Mouse (Mus musculus): ENCODE measurements at regions not wholly inside any gene's neighbourhood (a gene's known extent, or its start where the extent isn't known, plus 50 kb on each side); places are given as distances from the start of the nearest gene placed in this dataset.
A peak's percentile ranks its signal among the peaks of the same experiment; 100 is the strongest.

DNA sequence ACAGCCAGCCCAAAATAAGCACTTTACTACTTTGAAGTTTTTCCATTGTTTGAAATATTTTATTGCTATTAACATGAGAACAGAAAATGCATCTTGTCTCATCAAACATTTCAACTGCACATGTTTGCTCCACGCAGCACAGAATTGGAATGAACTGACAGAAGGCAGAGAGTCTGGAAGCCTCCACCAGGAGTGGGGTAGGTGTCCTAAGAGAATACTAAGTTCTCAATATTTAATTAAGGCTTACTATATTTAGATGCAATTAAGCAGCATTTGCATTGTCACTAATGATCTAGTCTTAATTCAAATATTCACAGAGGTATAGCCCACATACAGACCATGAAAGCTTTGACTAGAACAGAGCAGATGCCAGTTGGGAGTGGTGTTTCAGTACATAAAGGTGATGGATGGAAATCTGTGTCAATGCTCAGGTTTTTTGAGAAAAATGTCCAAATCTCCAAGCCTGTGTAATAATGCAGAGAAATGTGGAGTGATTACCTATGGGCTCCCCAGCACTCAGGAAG is 491.2 kb downstream of the Tm4sf1 start:
- DNase-seq (ENCODE audit: low read depth, low spot score), result no peak

DNA sequence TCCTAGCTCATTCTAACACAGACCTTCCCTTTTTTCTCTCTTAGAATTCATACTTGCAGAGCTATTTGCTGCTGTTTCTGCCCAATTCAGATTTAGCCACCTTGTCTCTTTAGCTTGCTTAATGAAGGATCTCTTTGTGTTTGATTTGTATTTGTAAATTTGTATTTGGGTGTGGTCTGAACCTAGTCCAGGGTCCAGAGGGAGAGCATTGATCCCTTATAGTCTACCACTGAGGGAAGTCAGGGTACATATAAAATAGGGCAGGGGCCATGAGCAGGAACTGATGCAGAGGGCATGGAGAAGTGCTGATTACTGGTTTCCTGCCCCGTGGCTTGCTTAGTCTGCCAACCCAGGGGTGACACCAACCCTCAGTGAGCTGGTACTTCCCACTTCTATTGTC is 508.7 kb downstream of the Tm4sf1 start:
- no peak for DNase-seq (ENCODE audit: low read depth, low spot score)

DNA sequence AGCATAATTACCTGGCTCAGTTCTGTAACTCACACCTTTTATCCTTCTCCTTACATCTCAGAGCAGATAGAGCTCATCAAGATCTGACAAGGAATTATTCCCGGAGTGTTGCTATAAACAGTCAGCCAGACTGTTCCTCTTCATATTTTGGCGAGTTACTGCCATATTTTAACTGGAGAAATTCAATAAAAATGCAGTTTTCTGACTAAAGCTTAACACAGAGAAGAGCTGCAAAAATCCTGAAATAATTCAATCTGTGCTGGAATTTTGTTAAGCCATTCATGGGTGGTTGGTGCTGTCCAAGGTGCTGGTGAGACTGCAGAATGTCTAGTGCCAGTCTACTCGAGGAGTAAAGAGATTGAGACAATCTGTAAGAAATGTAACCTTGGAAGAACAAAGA is 512.6 kb downstream of the Tm4sf1 start:
- peak; percentile 66 for DNase-seq (ENCODE audit: low read depth, low spot score)

- no peak for DNase-seq (ENCODE audit: low read depth, low spot score)
These were observed 527.9 kb downstream of the Tm4sf1 start for GRCm38 (mm10) chr3:56773920-56774319.

DNA sequence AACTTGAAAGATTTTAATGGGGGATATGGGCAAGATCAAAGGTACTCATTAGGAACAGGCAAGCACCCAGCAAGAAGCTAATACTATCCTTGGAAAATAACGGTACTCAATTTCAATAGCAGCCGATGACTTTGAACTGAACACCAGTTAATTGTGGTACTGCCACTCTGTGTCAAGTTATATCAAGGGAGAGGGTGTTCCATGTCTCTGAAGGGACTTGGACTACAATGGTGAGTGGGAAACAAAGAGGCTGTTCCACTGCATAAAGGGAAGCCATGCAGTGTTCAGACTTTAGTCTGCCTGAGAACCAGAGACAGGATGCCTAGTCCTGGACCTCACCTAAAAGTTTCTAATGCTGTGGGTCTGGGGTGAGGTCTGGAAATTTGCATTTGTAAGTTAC is 531.6 kb downstream of the Tm4sf1 start:
- no peak for DNase-seq (ENCODE audit: low read depth, low spot score)

DNA sequence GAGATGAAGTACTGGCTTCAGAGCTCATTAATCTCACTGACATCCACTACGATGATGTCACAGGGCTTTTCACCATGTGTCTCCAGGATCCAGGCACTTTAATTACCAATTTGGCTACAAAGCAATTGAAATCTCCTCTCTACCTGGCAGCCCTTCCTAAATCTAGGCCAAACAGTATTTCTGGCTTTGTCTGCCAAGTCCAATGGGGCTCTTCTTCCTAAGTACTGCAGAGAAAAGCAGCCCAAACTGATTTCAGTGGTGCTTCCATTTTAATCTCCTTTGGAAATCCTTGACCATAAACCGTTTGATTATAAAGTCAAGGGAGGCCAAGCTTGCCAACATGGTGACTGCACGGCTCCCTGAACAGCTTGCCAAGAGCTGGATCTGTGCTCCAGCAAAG is 534.7 kb downstream of the Tm4sf1 start:
- no peak for DNase-seq (ENCODE audit: low read depth, low spot score)

GRCm38 (mm10) chr3:56764336-56764735 is 537.5 kb downstream of the Tm4sf1 start:
- no peak for DNase-seq (ENCODE audit: low read depth, low spot score)

GRCm38 (mm10) chr3:56763896-56764295 is 537.9 kb downstream of the Tm4sf1 start:
- DNase-seq (ENCODE audit: low read depth, low spot score), result no peak

DNA sequence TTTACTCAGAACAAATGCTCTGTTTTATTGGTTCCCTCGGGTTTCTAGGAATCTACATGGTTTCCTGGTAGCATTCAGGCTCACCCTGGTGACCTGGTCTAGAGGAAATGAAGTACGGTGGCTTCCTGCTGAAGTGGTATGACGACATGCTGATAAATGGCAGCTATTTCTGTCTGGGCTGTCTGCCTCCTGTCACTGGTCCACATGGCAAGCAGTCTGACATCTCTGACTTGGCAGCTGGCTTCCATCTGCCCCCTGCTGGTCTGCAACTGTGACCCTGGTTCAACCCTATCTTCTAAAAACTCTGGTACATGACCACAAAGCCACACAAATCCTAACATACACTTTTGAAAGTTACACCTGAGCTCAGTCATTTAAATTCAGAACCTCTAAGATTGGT is 548.1 kb downstream of the Tm4sf1 start:
- DNase-seq (ENCODE audit: low read depth, low spot score), result peak; percentile 71

- no peak for DNase-seq (ENCODE audit: low read depth, low spot score)
These were observed 549.9 kb downstream of the Tm4sf1 start for GRCm38 (mm10) chr3:56751926-56752325.

DNA sequence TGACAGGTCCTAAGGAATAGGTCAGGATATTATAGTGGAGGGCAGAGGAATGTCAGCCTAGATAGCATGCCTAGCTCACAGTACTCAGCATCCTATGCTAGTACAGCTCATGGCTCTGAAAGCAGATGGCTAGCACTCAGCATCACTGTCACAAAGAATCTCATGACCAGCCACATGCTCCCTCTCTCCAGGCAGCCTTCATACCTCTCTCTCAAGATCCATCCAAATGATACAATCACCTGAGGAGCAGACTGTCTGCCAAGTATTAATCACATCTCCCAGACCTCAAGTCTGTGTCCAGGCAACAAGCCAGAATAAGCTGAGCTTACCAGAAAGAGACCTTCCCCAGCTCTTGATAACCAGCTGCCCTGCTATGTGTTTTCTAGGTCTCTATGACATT is 557.4 kb upstream of the Nbea start:
- DNase-seq (ENCODE audit: low read depth, low spot score), result no peak

GRCm38 (mm10) chr3:56739451-56739850 is 556.0 kb upstream of the Nbea start:
- no peak for DNase-seq (ENCODE audit: low read depth, low spot score)

DNA sequence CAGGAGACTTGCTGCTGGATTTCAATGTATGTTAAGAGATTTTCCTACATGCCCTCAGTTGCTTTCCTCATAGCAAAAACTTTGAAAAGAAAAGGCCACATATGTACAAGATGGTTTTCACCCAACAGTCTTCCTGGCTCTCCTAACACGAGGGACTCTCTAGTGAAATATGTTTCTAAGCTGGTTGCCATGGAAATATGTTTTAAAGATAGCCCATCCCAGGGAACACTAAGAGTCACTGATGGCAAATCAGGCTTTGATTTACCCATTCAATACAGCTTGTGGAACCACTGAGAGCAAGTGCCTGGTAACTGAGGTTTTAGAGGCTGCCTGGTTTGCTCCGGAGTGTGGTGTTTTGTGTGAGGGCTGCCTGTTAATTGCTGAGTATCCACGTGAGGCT is 547.3 kb upstream of the Nbea start:
- no peak for DNase-seq (ENCODE audit: low read depth, low spot score)

GRCm38 (mm10) chr3:56724991-56725390 is 541.5 kb upstream of the Nbea start:
- no peak for DNase-seq (ENCODE audit: low read depth, low spot score)

DNA sequence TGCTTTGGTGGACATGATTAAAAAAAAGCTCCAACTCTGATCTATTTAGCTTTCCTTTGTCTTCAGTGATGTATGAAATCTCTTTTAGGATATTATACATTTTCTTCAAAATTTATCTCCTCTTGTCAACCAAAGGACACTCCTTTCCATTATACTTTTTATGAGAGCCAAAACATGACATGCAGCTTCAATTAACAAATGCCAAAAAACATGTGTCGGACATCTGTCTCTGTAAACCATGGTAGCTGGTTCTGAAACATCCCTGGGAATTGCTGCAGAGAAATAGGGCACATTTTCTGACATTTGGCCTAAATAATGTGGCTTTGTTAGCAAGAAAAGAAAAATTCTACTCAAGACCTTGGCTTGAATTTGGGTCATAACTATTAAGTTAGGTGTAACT is 524.8 kb upstream of the Nbea start:
- DNase-seq (ENCODE audit: low read depth, low spot score), result peak; percentile 22

DNA sequence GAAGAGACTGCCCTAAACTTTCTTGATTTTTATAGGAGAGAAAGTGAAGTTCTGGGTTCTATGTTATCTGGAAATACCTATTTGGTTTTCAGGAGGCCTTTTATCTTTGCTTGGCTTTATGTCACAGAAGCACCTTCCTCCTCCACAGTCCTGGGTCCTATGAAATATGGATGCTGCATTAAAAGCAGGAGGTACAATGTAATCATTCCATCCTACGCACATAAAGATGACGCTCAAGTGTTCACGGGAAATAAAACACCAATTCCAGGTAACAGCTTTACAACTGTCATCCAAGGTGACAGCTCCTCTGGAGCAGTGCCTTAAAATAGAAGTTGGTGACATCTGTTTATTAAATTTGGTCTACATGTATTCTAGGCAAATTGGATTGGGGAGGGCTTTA is 523.8 kb upstream of the Nbea start:
- no peak for DNase-seq (ENCODE audit: low read depth, low spot score)

DNA sequence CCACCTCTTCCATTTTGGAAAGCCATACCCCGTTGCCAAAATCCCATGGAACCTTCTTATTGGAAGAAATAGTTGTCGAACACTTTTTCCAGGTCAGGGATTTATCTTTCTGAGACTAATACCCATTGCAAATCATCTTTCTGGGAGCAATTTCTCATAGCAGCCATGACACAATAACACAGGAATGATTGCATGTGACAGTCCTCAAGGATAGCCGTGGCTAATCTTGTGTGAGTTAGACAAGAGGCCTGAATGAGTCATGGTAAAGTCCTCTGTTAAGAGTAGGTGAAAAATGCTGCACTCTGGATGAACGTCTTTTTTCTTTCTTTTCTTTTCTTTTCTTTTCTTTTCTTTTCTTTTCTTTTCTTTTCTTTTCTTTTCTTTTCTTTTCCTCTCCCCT is 522.5 kb upstream of the Nbea start:
- DNase-seq (ENCODE audit: low read depth, low spot score), result no peak

DNA sequence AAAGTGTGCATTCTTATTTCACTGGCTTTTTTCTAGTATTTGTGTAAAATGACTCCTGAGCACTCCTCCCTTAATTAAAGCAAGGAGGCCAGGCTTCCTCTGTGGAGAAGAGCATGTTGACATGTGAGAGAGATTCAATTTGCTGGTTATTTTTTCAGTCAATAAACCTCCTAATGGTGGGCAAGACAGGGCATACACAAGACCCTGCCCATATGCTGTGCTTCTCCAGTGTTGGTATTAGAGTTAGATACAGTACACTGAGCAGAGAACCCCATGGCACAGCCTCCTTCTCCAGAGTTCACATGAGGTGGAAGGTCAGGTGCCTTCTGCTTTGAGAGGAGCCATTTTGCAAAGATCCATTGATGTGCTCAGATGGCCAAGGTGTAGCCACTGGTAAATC is 515.4 kb upstream of the Nbea start:
- DNase-seq (ENCODE audit: low read depth, low spot score), result no peak

- DNase-seq (ENCODE audit: low read depth, low spot score), result peak; percentile 72
These were observed 514.7 kb upstream of the Nbea start for GRCm38 (mm10) chr3:56698248-56698647.

- DNase-seq (ENCODE audit: low read depth, low spot score), result no peak
These were observed 497.5 kb upstream of the Nbea start for GRCm38 (mm10) chr3:56681031-56681430.

DNA sequence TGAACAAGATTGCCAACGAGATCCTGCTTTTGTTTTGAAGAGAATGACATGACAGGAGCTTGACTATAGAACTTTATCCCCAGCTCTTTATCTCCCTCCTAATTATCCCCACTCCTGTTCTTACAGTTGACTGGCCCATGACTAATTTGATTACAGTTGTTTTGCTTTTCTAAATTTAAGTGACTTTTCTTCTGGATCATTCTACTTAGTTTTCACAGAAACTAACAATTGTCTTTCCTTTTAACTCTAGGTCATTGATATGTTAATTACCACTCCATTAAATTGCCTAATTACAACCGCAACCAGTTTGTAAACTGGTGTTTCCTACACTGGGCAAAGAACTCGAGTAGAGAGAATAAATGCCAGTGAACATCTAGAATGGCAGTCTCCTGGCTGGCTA is 485.3 kb upstream of the Nbea start:
- DNase-seq (ENCODE audit: low read depth, low spot score), result no peak

DNA sequence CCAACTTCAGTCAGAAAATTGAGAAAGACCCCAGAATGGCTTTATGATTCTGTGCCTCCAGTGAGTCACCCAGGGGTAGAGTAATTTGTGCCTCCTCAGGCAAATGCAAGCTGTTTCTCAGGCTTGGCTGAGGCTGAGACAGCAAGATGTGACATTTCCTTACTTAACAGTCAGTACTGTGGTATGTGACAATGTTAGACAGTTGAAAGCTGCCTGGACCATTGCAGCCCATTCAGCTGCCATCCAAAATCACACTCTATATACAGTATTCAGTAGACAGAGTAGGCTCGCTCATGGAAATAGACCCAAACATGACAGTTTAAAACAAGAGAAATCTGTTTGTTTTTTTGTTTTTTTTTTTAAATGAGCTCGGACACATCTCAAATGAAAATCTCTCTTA is 477.1 kb upstream of the Nbea start:
- DNase-seq (ENCODE audit: low read depth, low spot score), result no peak

- DNase-seq (ENCODE audit: low read depth, low spot score), result peak; percentile 10
These were observed 463.8 kb upstream of the Nbea start for GRCm38 (mm10) chr3:56647313-56647712.
